Mouse (Mus musculus) layer of hippocampus, adult 8-10 months (tissue): ENCODE data around the gene Ubqln2. TPM values are rescaled to one million over a fixed set of nuclear protein-coding genes. Genes with fewer than 3 reads are reported as not detected.
A peak's percentile ranks its signal among the peaks of the same experiment; 100 is the strongest.

Experiments
- DNase-seq, 2 experiments: peaks; one replicate each; pipeline ENCODE4 v3.0.0; 2022; ENCODE audit warnings: low spot score in 2 of 2
- total RNA-seq, 4 experiments: library from RNA; stranded (reverse); gene quantifications; 2 replicates each; pipeline ENCODE4 v1.2.4; 2022

Gene Ubqln2
- total RNA-seq = 100 to 1,000 TPM; 207 to 230 (median 212) TPM

DNA sequence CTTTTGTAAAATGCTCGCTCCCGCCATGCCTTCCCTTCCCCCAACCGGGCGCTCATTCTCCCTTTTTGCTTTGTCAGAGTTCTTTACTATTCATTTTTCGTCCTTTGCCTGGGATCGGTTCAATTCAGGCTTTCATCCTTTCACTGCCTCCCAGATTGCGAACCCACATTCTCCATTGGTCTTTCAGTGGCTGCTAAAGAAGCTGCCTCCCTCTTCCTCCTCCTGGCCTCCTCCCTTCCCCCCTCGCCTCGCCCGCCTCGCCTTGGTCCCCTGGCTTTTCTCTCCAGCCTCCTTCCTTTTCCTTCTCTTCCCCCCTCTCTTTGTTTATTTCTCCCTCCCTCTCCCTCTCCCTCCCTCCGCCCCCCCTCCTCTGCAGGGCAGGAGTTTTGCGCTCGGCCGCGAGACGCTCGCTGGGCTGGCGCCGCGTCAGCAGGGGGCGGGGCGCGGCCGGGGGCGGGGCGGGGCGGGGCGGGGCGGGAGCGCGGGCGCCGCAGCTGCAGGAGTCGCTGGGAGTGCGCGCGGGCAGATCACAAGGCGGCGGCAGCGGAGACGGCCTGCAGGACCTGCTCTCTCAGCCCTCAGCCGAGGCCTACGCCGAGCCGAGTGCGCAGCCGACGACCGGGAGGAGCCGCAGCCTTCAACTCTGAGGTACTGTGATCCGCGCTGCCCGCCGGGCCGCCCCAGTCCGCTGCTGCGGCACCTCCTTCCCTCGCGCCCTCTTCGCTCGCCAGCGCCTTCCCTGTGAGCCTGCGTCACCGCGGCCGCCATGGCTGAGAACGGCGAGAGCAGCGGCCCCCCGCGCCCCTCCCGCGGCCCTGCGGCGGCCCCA is at the start of gene Ubqln2:
Ubqln2 (plus strand) TSS at position 540 of the 829 bp plus-strand sequence.
- peak; percentile 60 to 71 for DNase-seq

DNA sequence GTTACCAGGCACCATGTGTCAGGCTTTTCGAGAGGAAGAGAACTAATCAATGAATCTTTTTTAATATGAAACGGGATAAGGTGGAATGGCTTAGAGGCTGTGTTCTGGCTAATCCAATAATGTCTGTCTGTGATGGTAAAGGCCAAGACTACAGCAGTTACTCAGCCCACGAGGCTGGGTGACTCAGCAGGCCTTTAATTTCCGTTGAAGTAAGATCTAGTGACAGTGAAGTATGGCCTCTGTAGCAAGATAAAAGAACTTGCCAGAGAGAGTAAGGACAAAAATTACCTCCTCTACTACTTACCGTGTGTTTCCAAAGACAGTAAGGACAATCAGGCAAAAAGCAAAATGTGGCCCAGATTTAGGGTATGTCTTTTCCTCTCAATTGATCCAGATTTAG is 46.1 kb upstream of the Ubqln2 start:
- no peak for DNase-seq

DNA sequence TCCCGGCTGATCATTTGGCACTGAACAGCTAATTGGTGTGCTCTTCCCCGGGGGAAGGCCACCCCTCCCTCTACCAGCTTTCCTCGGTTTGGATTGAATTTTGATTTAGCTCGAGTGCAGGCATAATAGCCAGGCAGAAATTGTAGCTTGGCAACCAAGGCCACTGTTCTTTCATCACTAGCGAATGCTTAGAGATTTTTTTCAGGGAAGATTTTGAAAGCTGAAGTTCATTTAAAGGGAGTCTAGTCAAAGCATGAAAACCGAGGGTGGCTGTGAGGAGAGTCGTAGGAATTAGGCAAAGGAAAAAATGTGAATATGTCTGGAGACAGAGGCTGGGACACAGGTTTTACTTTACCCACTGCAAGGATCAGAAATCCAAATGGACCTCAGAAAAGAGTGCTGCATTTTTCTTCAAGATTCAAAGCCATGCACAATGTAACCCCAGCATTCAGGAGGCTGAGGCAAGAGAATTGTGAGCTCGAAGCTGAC is 21.2 kb upstream of the Ubqln2 start:
- DNase-seq = peak in 1 of 2 experiments; percentile 3

DNA sequence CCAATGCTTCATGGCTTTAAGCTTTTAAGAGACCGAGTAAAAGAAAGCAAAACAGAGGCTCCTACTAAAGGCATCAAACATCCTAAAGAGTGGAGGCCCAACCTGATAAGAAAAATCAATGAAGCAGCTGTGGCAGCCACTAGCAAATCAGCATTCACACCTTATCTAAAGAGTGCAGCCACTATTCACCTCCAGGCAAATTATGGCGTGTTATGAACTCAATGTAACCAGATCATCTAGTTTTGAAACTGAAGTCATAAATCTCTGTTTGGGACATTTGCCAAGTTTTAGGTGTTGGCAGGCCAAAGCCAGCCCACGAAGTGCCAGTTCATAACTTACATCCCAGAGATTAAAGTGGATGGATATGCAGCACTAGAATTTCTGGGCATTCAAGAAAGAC is 5.7 kb upstream of the Ubqln2 start:
- no peak for DNase-seq

DNA sequence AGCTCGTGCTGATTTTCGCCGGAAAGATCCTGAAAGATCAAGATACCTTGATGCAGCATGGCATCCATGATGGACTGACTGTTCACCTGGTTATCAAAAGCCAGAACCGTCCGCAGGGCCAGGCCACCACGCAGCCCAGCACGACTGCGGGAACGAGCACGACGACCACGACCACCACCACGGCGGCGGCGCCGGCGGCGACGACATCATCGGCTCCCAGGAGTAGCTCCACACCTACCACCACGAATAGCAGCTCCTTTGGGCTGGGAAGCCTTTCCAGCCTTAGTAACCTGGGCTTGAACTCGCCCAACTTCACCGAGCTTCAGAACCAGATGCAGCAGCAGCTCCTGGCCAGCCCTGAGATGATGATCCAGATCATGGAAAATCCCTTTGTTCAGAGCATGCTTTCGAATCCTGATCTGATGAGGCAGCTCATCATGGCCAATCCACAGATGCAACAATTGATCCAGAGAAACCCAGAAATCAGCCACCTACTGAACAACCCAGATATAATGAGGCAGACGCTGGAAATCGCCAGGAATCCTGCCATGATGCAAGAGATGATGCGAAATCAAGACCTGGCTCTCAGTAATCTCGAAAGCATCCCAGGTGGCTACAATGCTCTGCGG is 752 bp downstream of the Ubqln2 start:
- DNase-seq = peak; percentile 8 to 9

DNA sequence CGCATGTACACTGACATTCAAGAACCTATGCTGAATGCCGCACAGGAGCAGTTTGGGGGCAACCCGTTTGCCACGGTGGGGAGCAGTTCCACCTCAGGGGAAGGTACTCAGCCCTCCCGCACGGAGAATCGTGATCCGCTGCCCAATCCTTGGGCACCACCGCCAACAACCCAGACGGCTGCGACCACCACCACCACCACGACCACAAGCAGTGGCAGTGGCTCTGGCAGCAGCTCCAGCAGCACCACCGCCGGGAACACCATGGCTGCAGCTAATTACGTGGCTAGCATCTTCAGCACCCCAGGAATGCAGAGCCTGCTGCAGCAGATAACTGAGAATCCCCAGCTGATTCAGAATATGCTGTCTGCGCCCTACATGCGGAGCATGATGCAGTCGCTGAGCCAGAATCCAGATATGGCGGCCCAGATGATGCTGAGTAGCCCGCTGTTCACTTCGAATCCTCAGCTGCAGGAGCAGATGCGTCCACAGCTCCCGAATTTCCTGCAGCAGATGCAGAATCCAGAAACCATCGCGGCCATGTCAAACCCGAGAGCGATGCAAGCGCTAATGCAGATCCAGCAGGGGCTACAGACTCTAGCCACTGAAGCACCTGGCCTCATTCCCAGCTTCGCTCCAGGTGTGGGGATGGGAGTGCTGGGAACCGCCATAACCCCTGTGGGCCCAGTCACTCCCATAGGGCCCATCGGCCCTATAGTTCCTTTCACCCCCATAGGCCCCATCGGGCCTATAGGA is 1.4 kb downstream of the Ubqln2 start:
- peak; percentile 5 to 10 for DNase-seq

DNA sequence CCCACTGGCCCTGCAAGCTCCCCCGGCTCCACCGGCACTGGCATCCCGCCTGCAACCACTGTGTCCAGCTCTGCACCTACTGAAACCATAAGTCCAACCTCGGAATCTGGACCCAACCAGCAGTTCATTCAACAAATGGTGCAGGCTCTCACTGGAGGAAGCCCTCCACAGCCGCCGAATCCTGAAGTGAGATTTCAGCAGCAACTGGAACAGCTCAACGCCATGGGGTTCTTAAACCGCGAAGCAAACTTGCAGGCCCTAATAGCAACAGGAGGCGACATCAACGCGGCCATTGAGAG is 2.0 kb downstream of the Ubqln2 start:
- DNase-seq = peak; percentile 3 to 6

DNA sequence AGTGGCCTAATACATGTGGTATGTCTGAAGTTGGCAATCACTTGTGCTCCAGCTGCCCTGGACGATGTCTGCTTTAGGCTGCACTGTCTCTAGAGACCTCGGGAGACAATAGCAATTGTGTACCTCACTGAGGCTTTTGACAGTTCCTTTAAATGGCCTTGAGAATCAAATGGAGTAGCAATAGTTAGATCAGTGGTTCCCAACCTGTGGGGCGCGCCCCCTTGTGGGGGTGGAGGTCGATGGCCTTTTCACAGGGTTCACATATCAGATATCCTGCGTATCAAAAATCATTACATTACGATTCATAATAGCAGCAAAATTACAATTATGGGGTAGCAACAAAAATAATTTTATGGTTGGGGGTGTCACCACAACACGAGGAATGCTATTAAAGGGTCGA is 7.9 kb downstream of the Ubqln2 start:
- DNase-seq = no peak

DNA sequence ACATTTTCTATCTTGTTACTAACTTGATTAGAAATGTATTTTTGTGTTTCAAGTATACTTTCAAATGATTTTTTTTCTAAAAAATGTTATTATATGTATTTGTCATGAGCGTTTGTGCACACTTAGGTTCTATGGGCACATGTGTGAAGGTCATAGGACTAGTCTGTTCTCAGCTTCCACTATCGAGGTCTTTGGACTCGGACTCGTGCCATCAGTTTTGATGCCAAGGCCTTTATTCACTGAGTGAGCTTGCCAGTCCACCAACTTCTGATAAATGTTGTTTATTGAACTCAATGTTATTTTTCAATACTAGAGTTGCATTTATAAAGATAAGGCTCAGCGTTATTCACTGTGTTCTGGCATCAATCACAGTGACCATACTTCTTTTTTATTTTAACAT is 17.5 kb downstream of the Ubqln2 start:
- DNase-seq = no peak

DNA sequence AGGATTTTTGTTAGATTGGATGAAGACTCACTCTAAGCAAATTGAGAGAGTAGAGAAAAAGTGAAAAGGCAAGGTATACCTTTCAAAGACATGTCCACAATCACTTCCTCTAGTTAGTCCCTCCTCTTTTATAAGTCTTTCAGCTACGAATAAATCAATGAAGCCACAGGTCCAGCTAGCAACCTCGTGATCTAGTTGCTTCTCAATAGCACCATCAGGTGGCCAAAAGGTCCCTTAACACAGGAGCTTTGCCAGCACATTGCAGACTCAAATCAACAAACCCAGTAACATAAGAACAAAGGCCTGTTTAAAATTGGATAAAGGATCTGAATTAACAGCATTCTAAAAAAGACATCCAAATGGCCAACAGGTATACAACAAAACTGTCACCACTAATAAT is 30.4 kb downstream of the Ubqln2 start:
- no peak for DNase-seq

Other genes with a start within 250 kb of the Ubqln2 start
- not detected for gene Cypt3, start 60.4 kb downstream of the Ubqln2 start, total RNA-seq
- gene Kctd12b, start 198.2 kb downstream of the Ubqln2 start, total RNA-seq = 1 to 10 TPM; 2.8 to 4.3 (median 3.1) TPM
- 10 to 100 TPM; 45.6 to 69.6 (median 53.1) TPM for gene Nbdy, start 225.4 kb downstream of the Ubqln2 start, total RNA-seq